9 mouse cellular contexts compared by ENCODE assay signal in genomic region chr11:20636114-20636513, GRCm38 (mm10).
A peak's percentile ranks its signal among the peaks of the same experiment; 100 is the strongest.
DNase-seq lines count a peak whose midpoint lies in the region; ATAC-seq and TF ChIP-seq lines count a peak whose summit lies in the region.
"Had no signal": no experiment of that assay in that cellular context is flagged by ENCODE, and none has a peak within 500 bp of the region (broad histone marks: within the 10 kb centered on the region; RNA-seq: fewer than 3 reads in every experiment).

No protein-coding gene starts in this region.

- H3K27me3 ChIP-seq in hindbrain, embryonic 12.5 days = no peaks in the 10 kb centered on the region
- H3K27me3 ChIP-seq in hindbrain, embryonic 14.5 days (ENCODE audit: control insufficient read depth, insufficient read depth, low read length) = no peaks in the 10 kb centered on the region
- no peaks in the 10 kb centered on the region for H3K27me3 ChIP-seq in intestine, embryonic 15.5 days (replicated peaks)
- H3K27me3 ChIP-seq in liver, embryonic 15.5 days = no peaks in the 10 kb centered on the region
- no peaks in the 10 kb centered on the region for H3K27me3 ChIP-seq in hindbrain, embryonic 11.5 days (ENCODE audit: control insufficient read depth, insufficient read depth, low read length)

- H3K4me2 ChIP-seq in hindbrain, embryonic 12.5 days (replicated peaks) = no peak overlapping the region
- H3K4me2 ChIP-seq in hindbrain, embryonic 14.5 days (replicated peaks) = no peak overlapping the region
- H3K4me2 ChIP-seq in intestine, embryonic 15.5 days (replicated peaks) = peak overlapping the region; percentile 48
- peak overlapping the region; percentile 80 for H3K4me2 ChIP-seq in liver, embryonic 15.5 days
- no peak overlapping the region; the same call in 1 of the 2 replicates for H3K4me2 ChIP-seq in hindbrain, embryonic 11.5 days (replicated peaks; ENCODE audit: low read depth, low read length)

- H3K4me3 ChIP-seq in hindbrain, embryonic 12.5 days = no peak overlapping the region
- H3K4me3 ChIP-seq in hindbrain, embryonic 14.5 days (replicated peaks; ENCODE audit: low read length) = no peak overlapping the region
- H3K4me3 ChIP-seq in bone marrow, adult 2 months (replicated peaks; ENCODE audit: control insufficient read depth, low read depth, low read length) = peak overlapping the region; percentile 26
- H3K4me3 ChIP-seq in intestine, embryonic 15.5 days (replicated peaks) = no peak overlapping the region
- peak overlapping the region; percentile 99 for H3K4me3 ChIP-seq in liver, embryonic 15.5 days (replicated peaks)
- no peak overlapping the region for H3K4me3 ChIP-seq in hindbrain, embryonic 11.5 days (ENCODE audit: low read depth, low read length)

- 62% methylated on average over 4 of the region's 4 CpGs for WGBS in hindbrain, embryonic 12.5 days
- WGBS in hindbrain, embryonic 14.5 days = 63% methylated on average over 4 of the region's 4 CpGs
- 55% methylated on average over 4 of the region's 4 CpGs for WGBS in bone marrow, adult 2 months
- WGBS in intestine, embryonic 15.5 days = 41% methylated on average over 4 of the region's 4 CpGs
- 8% methylated on average over 4 of the region's 4 CpGs for WGBS in liver, embryonic 15.5 days (ENCODE audit: insufficient replicate concordance)
- 71% methylated on average over 4 of the region's 4 CpGs for WGBS in hindbrain, embryonic 11.5 days

- no peak for TF ChIP-seq CTCF in bone marrow, adult 2 months (IDR thresholded peaks at IDR 0.05; ENCODE audit: control insufficient read depth, insufficient read depth, low read length)

- no peaks in the 10 kb centered on the region for H3K36me3 ChIP-seq in hindbrain, embryonic 12.5 days
- H3K36me3 ChIP-seq in hindbrain, embryonic 14.5 days (replicated peaks; ENCODE audit: control insufficient read depth, insufficient read depth) = no peaks in the 10 kb centered on the region
- H3K36me3 ChIP-seq in intestine, embryonic 15.5 days = no peaks in the 10 kb centered on the region
- H3K36me3 ChIP-seq in liver, embryonic 15.5 days (replicated peaks) = no peaks in the 10 kb centered on the region
- H3K36me3 ChIP-seq in hindbrain, embryonic 11.5 days (ENCODE audit: control insufficient read depth, insufficient read depth, low read length) = no peaks in the 10 kb centered on the region

- peaks cover 47% of the 10 kb centered on the region for H3K4me1 ChIP-seq in hindbrain, embryonic 12.5 days
- H3K4me1 ChIP-seq in hindbrain, embryonic 14.5 days (replicated peaks; ENCODE audit: control insufficient read depth, insufficient read depth, low read length) = peaks cover 46% of the 10 kb centered on the region
- no peaks in the 10 kb centered on the region for H3K4me1 ChIP-seq in bone marrow, adult 2 months (ENCODE audit: control insufficient read depth, insufficient read depth, low read length)
- H3K4me1 ChIP-seq in intestine, embryonic 15.5 days (replicated peaks) = peaks cover 23% of the 10 kb centered on the region
- H3K4me1 ChIP-seq in liver, embryonic 15.5 days (replicated peaks) = peaks cover 78% of the 10 kb centered on the region
- H3K4me1 ChIP-seq in hindbrain, embryonic 11.5 days (replicated peaks; ENCODE audit: control insufficient read depth, insufficient read depth, low read length) = peaks cover 13% of the 10 kb centered on the region; the same call in 1 of the 2 replicates

- H3K9ac ChIP-seq in hindbrain, embryonic 12.5 days = peak overlapping the region; percentile 53; the same call in 1 of the 2 replicates
- H3K9ac ChIP-seq in hindbrain, embryonic 14.5 days = no peak overlapping the region
- H3K9ac ChIP-seq in intestine, embryonic 15.5 days = no peak overlapping the region
- peak overlapping the region; percentile 57 for H3K9ac ChIP-seq in liver, embryonic 15.5 days
- no peak overlapping the region for H3K9ac ChIP-seq in hindbrain, embryonic 11.5 days (ENCODE audit: low read depth, low read length)

- ATAC-seq in hindbrain, embryonic 12.5 days (ENCODE audit: low FRiP score) = no peak
- ATAC-seq in hindbrain, embryonic 14.5 days (ENCODE audit: low FRiP score) = no peak
- ATAC-seq in intestine, embryonic 15.5 days = peak; percentile 65
- ATAC-seq in liver, embryonic 15.5 days (ENCODE audit: insufficient read depth) = peak; percentile 73
- no peak for ATAC-seq in hindbrain, embryonic 11.5 days (ENCODE audit: low FRiP score)

- no peaks in the 10 kb centered on the region for H3K9me3 ChIP-seq in hindbrain, embryonic 12.5 days (replicated peaks)
- no peaks in the 10 kb centered on the region for H3K9me3 ChIP-seq in hindbrain, embryonic 14.5 days (ENCODE audit: control insufficient read depth, low read length)
- H3K9me3 ChIP-seq in intestine, embryonic 15.5 days = no peaks in the 10 kb centered on the region
- H3K9me3 ChIP-seq in liver, embryonic 15.5 days (replicated peaks) = no peaks in the 10 kb centered on the region
- H3K9me3 ChIP-seq in hindbrain, embryonic 11.5 days (ENCODE audit: control insufficient read depth, low read length) = no peaks in the 10 kb centered on the region

- no peak for DNase-seq in hindbrain, embryonic 14.5 days (ENCODE audit: low spot score)
- no peak for DNase-seq in layer of hippocampus, adult 9-11 months
- DNase-seq in right cerebral cortex, postnatal 10 days (ENCODE audit: low spot score in 2 of 2) = no peak
- DNase-seq in hindbrain, embryonic 11.5 days (ENCODE audit: low spot score) = no peak
- DNase-seq: cerebellum, postnatal 36 days had no signal

- TF ChIP-seq POLR2A in bone marrow, adult 2 months (IDR thresholded peaks at IDR 0.05; ENCODE audit: borderline replicate concordance, control insufficient read depth, low read depth, low read length) = no peak

- peak overlapping the region; percentile 35; the same call in 1 of the 2 replicates for H3K27ac ChIP-seq in hindbrain, embryonic 12.5 days
- no peak overlapping the region for H3K27ac ChIP-seq in hindbrain, embryonic 14.5 days
- peak overlapping the region; percentile 75 for H3K27ac ChIP-seq in bone marrow, adult 2 months (ENCODE audit: control insufficient read depth, insufficient read depth, low read depth, low read length, poor library complexity)
- peak overlapping the region; percentile 78 for H3K27ac ChIP-seq in intestine, embryonic 15.5 days
- H3K27ac ChIP-seq in liver, embryonic 15.5 days (replicated peaks) = peak overlapping the region; percentile 100
- no peak overlapping the region; the same call in 1 of the 2 replicates for H3K27ac ChIP-seq in hindbrain, embryonic 11.5 days (ENCODE audit: low read depth, low read length)

Comparison
In these comparisons a context has a peak if more than half of its experiments do, and no peak if none do; other contexts are left out.
1. H3K27ac ChIP-seq: peak in hindbrain, embryonic 12.5 days (single experiment), bone marrow, adult 2 months (single experiment), intestine, embryonic 15.5 days (single experiment) and liver, embryonic 15.5 days (single experiment); none in hindbrain, embryonic 14.5 days (single experiment) and hindbrain, embryonic 11.5 days (single experiment).
2. H3K9ac ChIP-seq: peak in hindbrain, embryonic 12.5 days (single experiment) and liver, embryonic 15.5 days (single experiment); none in hindbrain, embryonic 14.5 days (single experiment), intestine, embryonic 15.5 days (single experiment) and hindbrain, embryonic 11.5 days (single experiment).
3. ATAC-seq: peak in intestine, embryonic 15.5 days (single experiment) and liver, embryonic 15.5 days (single experiment); none in hindbrain, embryonic 12.5 days (single experiment), hindbrain, embryonic 14.5 days (single experiment) and hindbrain, embryonic 11.5 days (single experiment).
4. H3K4me2 ChIP-seq: peak in intestine, embryonic 15.5 days (single experiment) and liver, embryonic 15.5 days (single experiment); none in hindbrain, embryonic 12.5 days (single experiment), hindbrain, embryonic 14.5 days (single experiment) and hindbrain, embryonic 11.5 days (single experiment).
5. H3K4me3 ChIP-seq: peak in bone marrow, adult 2 months (single experiment) and liver, embryonic 15.5 days (single experiment); none in hindbrain, embryonic 12.5 days (single experiment), hindbrain, embryonic 14.5 days (single experiment), intestine, embryonic 15.5 days (single experiment) and hindbrain, embryonic 11.5 days (single experiment).